Mouse (Mus musculus): ENCODE data around the gene Hpse.

Hpse gene

DNA sequence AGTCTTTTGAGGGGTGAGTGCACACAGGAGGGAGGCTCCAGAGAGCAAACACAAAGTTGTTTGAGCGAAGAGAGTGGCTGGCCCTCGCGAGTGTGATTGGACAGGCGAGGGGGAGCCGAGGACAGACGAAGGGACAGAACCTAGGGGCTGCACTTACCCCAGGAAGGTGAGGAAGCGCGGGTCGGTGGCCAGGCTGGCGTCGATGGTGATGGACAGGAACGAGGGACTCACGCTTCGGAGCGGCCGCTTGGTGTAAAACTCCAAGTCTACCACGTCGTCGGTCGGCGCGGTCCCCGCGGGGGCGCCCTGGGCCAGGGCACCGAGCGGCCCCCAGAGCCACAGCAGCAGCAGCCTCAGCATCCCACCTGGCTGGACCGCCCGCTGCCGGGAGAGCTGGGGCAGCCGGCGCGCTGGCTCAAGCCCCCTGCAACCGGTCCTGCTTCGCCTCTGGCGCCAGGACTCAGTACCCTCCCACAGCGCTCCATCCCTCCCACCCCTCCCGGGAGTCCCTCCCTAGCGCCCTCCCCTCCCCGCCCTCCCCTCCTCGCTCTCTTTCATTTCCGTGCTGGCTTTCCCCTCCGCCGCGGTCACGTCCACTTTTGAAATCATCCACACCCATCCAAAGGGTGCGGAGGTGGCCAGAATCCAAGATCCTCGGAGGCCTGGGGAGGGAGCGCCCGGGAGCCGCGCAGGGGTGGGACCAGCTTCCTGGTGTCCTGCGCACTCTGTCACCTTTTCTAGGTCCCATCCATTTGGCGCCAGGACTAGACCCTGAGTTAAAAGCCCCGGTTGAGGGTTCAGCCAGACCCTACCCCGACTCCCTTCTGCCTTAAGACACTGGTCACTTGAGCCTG, at the start of gene Hpse:
TSS of gene Hpse (minus strand) at position 482 of the 854 bp plus-strand sequence.
- DNase-seq (ENCODE audit: low spot score in 2 of 2): peak; percentile 10 to 49

GRCm38 (mm10) chr5:100766026-100766425, 46.5 kb upstream of the Hpse start:
- DNase-seq (ENCODE audit: low spot score in 2 of 2): no peak

GRCm38 (mm10) chr5:100761736-100762135, 42.2 kb upstream of the Hpse start:
- no peak for DNase-seq (ENCODE audit: low spot score in 2 of 2)

- DNase-seq (ENCODE audit: low spot score in 2 of 2): no peak
Measured at GRCm38 (mm10) chr5:100760049-100760663, 40.6 kb upstream of the Hpse start.

DNA sequence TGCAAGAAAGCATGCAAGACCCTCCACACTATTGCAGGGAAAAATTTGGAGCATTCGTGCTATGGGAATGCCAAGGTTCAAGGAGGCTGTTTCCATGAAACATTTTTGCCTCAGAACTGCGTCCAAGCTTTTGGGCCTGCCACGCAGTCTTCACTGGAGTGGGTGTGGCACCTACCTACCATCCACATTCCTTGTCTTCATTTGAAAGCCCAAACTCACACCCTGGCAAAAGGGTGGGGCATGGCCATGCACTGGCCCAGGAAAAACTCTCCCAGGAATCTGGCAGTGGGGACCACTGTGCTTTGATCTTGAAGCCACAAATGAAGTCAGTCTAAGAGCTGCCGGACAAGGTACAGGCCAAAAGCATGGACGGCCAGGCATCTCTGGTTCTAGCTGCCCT, 38.6 kb upstream of the Hpse start:
- DNase-seq (ENCODE audit: low spot score in 2 of 2): no peak

- no peak for DNase-seq (ENCODE audit: low spot score in 2 of 2)
Measured at GRCm38 (mm10) chr5:100753407-100753806, 33.9 kb upstream of the Hpse start.

DNA sequence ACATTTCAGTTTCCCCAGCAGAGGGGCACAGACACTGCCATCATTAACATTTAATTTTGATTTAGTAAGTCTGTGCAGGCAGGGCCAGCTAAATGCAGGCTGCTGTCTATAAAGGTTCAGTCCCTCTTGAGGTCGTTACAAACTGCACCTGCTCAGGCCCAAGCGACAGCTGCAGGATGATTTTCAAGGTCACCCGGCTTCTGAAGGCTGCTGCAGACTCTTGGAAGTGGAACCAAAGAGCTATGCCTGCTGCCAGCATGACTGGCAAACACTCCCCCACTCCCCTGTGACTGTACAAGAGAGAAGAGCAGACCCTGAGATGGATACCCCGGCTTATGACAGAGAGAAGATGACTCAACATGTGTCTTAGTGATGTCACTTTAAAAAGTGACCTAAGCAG, 32.1 kb upstream of the Hpse start:
- peak; percentile 28 to 38 for DNase-seq (ENCODE audit: low spot score in 2 of 2)

DNA sequence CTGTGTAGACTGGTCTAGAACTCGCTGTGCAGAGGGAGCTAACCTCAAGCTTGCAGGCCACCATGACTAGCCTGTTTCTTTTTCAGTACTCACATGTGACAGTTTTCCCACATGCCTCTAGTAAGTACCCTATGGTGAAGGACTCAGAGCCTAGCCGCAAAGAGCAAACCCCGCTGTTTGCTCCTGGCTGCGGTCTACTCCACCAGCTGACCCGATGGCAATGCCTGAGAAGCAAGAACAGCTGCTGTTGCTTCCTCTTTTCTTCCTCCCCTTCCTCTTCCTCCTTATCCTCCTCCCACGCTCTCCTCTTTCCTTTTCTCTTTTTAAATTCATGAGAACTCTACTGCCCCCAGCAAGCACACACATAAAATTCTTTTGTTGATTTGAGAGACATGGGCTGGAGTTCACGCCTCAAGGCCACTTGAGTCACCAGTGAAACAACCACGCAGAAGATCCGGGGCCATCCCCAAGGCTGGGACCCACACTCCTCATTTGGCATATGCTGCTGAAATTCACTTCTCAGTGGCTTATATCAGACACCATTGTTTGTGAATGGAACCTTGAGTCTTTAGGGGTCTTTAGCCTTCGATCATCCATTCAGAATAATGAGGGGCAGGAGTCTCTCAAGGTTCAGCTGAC, 31.2 kb upstream of the Hpse start:
- peak in 1 of 2 experiments; percentile 17 for DNase-seq (ENCODE audit: low spot score in 2 of 2)

DNA sequence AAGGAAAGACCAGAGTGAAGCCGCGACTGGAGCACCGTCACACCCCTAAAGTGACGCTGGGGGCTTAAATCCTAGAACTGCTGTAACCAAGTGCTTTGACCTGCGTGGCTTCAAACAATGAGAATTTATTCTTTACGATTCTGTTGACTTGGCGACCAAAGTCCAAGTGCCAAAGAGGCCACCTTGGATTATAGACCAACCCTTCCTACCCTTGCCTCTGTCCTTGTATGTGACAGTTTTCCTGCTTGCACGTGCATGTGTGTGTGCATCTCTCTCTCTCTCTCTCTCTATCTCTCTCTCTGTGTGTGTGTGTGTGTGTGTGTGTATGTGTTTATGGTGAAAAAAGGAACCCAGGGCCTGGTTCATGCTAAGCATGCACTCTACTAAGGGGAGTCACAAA, 19.3 kb upstream of the Hpse start:
- DNase-seq (ENCODE audit: low spot score in 2 of 2): no peak

GRCm38 (mm10) chr5:100736919-100737318, 17.4 kb upstream of the Hpse start:
- no peak for DNase-seq (ENCODE audit: low spot score in 2 of 2)

DNA sequence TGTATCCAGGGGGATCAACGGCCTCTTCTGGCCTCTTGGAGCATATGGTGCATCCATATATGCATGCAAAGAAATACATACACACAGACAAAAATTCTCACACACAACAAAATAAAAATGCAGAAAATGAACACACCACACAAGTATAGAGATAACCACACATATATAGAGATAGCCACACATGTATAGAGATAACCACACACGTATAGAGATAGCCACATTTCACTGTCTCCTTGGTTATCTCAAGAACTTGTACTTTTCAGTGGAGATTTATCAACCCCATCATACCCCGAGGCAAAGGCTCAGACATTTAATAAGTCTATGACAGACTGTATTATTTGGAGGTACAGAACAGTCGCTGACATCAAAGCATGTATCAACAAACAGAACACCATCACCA, 15.0 kb upstream of the Hpse start:
- no peak for DNase-seq (ENCODE audit: low spot score in 2 of 2)

GRCm38 (mm10) chr5:100728757-100729156, 9.2 kb upstream of the Hpse start:
- DNase-seq (ENCODE audit: low spot score in 2 of 2): peak; percentile 55 to 66

GRCm38 (mm10) chr5:100726001-100726400, 6.5 kb upstream of the Hpse start:
- DNase-seq (ENCODE audit: low spot score in 2 of 2): no peak

GRCm38 (mm10) chr5:100716762-100717161, 2.8 kb downstream of the Hpse start:
- DNase-seq (ENCODE audit: low spot score in 2 of 2): no peak

DNA sequence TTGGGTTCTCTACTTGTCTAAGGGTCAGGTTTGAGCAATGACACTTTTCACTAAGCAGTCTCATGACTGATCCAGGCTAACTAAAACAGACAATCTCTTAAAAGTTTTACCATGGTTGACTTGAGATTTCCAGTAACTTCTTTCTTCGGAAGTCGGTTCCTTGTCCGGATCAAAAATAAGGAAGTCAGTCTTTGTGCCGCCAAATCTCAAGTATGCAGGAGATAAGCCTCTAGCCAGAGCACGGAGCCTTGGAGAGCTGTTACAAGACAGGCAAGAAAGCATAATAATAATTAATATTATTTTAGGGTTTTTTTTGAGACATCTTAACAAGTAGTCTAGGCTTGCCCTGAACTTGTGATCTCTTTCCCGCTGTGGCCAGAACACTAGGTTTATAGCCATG, 8.3 kb downstream of the Hpse start:
- DNase-seq (ENCODE audit: low spot score in 2 of 2): no peak

GRCm38 (mm10) chr5:100710012-100710411, 9.5 kb downstream of the Hpse start:
- DNase-seq (ENCODE audit: low spot score in 2 of 2): no peak

GRCm38 (mm10) chr5:100709035-100709434, 10.5 kb downstream of the Hpse start:
- DNase-seq (ENCODE audit: low spot score in 2 of 2): no peak

- DNase-seq (ENCODE audit: low spot score in 2 of 2): no peak
Measured at GRCm38 (mm10) chr5:100706675-100707074, 12.8 kb downstream of the Hpse start.

- DNase-seq (ENCODE audit: low spot score in 2 of 2): no peak
Measured at GRCm38 (mm10) chr5:100704272-100704671, 15.2 kb downstream of the Hpse start.

GRCm38 (mm10) chr5:100702325-100702724, 17.2 kb downstream of the Hpse start:
- DNase-seq (ENCODE audit: low spot score in 2 of 2): no peak

GRCm38 (mm10) chr5:100700861-100701620, 18.5 kb downstream of the Hpse start:
- no peak for DNase-seq (ENCODE audit: low spot score in 2 of 2)

DNA sequence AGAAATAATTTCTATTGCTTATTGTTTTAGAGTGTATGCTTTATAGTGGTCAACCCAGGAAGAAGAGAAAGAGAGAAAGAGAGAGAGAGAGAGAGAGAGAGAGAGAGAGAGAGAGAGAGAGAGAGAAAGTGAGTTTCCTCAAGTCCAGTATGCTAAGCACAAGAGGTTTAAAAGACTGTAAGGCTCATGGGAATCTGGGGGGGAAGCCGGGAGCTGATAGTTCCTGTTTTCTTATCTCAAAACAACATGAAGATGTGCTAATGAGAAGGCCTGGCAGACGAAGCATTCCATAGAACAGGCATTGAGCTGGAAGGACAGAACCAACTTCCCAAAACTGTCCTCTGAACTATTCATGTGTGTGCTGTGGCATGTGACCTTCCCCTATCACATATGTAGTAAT, 21.6 kb downstream of the Hpse start:
- no peak for DNase-seq (ENCODE audit: low spot score in 2 of 2)

All from thymus, postnatal 10 days (tissue).